Mouse (Mus musculus) limb, embryonic 13.5 days (tissue): ENCODE measurements around the gene Pcbd1. TPM values are rescaled to one million over a fixed set of nuclear protein-coding genes. Genes with fewer than 3 reads are reported as not detected.

Experiments
- ATAC-seq: fragments of 200-750 bp; cut with Nextera tagmentation; 2 replicates; pipeline ENCODE4 v1.8.0; 2017; ENCODE audit warnings: low read depth, moderate number of reproducible peaks, moderate TSS enrichment; ENCODE audit not compliant: low FRiP score
- H3K27ac ChIP-seq: fragments of 300-500 bp; sonication (generic); 2 replicates; pipeline ENCODE4 v1.5.1; 2015; ENCODE audit warnings: inconsistent platforms, mild to moderate bottlenecking, moderate library complexity
- H3K27me3 ChIP-seq: fragments of 300-500 bp; sonication (generic); 2 replicates; pipeline ENCODE4 v1.6.1; 2015; ENCODE audit warnings: mild to moderate bottlenecking, inconsistent platforms
- H3K36me3 ChIP-seq: fragments of 300-500 bp; sonication (generic); 2 replicates; pipeline ENCODE4 v1.6.1; 2015; ENCODE audit warnings: inconsistent platforms, mild to moderate bottlenecking, moderate library complexity
- H3K4me1 ChIP-seq: fragments of 300-500 bp; sonication (generic); 2 replicates; pipeline ENCODE4 v1.6.1; 2015; ENCODE audit warnings: inconsistent platforms
- H3K4me2 ChIP-seq: fragments of 300-500 bp; sonication (generic); replicated peaks from 2 replicates; pipeline ENCODE4 v1.6.1; 2015; ENCODE audit warnings: inconsistent platforms, mild to moderate bottlenecking, moderate library complexity
- H3K4me3 ChIP-seq: fragments of 300-500 bp; sonication (generic); 2 replicates; pipeline ENCODE4 v1.5.1; 2015; ENCODE audit warnings: moderate library complexity, mild to moderate bottlenecking, inconsistent platforms
- H3K9ac ChIP-seq: fragments of 300-500 bp; sonication (generic); 2 replicates; pipeline ENCODE4 v1.6.1; 2015; ENCODE audit warnings: mild to moderate bottlenecking, inconsistent platforms
- H3K9me3 ChIP-seq: fragments of 300-500 bp; sonication (generic); 2 replicates; pipeline ENCODE4 v1.6.1; 2016; ENCODE audit warnings: inconsistent platforms
- WGBS: fragments of 180-500 bp; shearing (Covaris S2); methylation state at CpG from one replicate; pipeline ENCODE4 v1.1.7; 2015; 5-methylcytosine and 5-hydroxymethylcytosine counted together
- polyA plus RNA-seq: library from polyadenylated mRNA; unstranded; fragments of >200 nt; fragmentation: Nextera tagmentation; extraction: Ambion mirVana; gene quantifications from 2 replicates; pipeline ENCODE4 v1.2.1, GENCODE M21; 2015

Pcbd1 gene
- polyA plus RNA-seq: 11.1 and 11.7 TPM in 2 replicates

- peak within 1 kb of the TSS; percentile 10; the same call in 1 of the 2 replicates for H3K27ac ChIP-seq
Measured at GRCm38 (mm10) chr10:61089170-61090142, at the start of gene Pcbd1. Gene Pcbd1 (plus strand): TSS chr10:61089331.

GRCm38 (mm10) chr10:61039657-61040056 lies 49.5 kb upstream of the Pcbd1 start:
- 0 out of 2 replicates have a peak, but pooled peaks cover 5% of the 10 kb centered on the region for H3K4me1 ChIP-seq
- H3K4me3 ChIP-seq: no peak overlapping the region
- no peak overlapping the region for H3K27ac ChIP-seq
- 63% methylated on average over 12 of the region's 12 CpGs for WGBS
- no peaks in the 10 kb centered on the region; the same call in 1 of the 2 replicates for H3K27me3 ChIP-seq
- H3K36me3 ChIP-seq: no peaks in the 10 kb centered on the region
- H3K9me3 ChIP-seq: no peaks in the 10 kb centered on the region
- no peak for ATAC-seq
- no peak overlapping the region for H3K9ac ChIP-seq
- H3K4me2 ChIP-seq: no peak overlapping the region

More at GRCm38 (mm10) chr10:61089170-61090142, at the start of gene Pcbd1:
- peaks cover 22% of the 10 kb centered on the region for H3K4me1 ChIP-seq
- peak within 1 kb of the TSS; percentile 40 for H3K4me3 ChIP-seq
- no peaks in the 10 kb centered on the region for H3K9me3 ChIP-seq
- H3K27me3 ChIP-seq: no peaks in the 10 kb centered on the region
- H3K9ac ChIP-seq: peak within 1 kb of the TSS; percentile 74
- WGBS: 12% methylated on average over 31 of the region's 33 CpGs
- ATAC-seq: peak; percentile 41; the same call in 1 of the 2 replicates
- 0 out of 2 replicates have a peak, but pooled peaks cover 2% of the 10 kb centered on the region for H3K36me3 ChIP-seq
- H3K4me2 ChIP-seq: peak within 1 kb of the TSS; percentile 75

- Histone ChIP-seq H3K4me3 (no peak overlapping the region), H3K27ac (no peak overlapping the region), H3K9ac (no peak overlapping the region), H3K4me2 (no peak overlapping the region), H3K36me3 (no peaks in the 10 kb centered on the region), H3K4me1 (peaks cover 9% of the 10 kb centered on the region), H3K9me3 (no peaks in the 10 kb centered on the region), H3K27me3 (no peaks in the 10 kb centered on the region)
- 7% methylated on average over 8 of the region's 8 CpGs for WGBS
- ATAC-seq: peak; percentile 54
Measured at GRCm38 (mm10) chr10:61045081-61045480, 44.0 kb upstream of the Pcbd1 start.

GRCm38 (mm10) chr10:61051993-61052613 lies 37.0 kb upstream of the Pcbd1 start:
- Histone ChIP-seq H3K27me3 (peaks cover 10% of the 10 kb centered on the region; the same call in 1 of the 2 replicates), H3K36me3 (no peaks in the 10 kb centered on the region), H3K4me3 (no peak overlapping the region), H3K4me1 (no peaks in the 10 kb centered on the region), H3K9ac (no peak overlapping the region), H3K4me2 (no peak overlapping the region), H3K27ac (no peak overlapping the region), H3K9me3 (peaks cover 9% of the 10 kb centered on the region)
- 56% methylated on average over 14 of the region's 14 CpGs for WGBS
- ATAC-seq: no peak

GRCm38 (mm10) chr10:61056661-61057060 lies 32.5 kb upstream of the Pcbd1 start:
- Histone ChIP-seq H3K4me3 (no peak overlapping the region), H3K9ac (no peak overlapping the region), H3K27ac (no peak overlapping the region), H3K27me3 (peaks cover 9% of the 10 kb centered on the region; the same call in 1 of the 2 replicates), H3K9me3 (peaks cover 11% of the 10 kb centered on the region), H3K36me3 (no peaks in the 10 kb centered on the region), H3K4me2 (no peak overlapping the region), H3K4me1 (peaks cover 20% of the 10 kb centered on the region)
- no peak for ATAC-seq
- 94% methylated on average over 7 of the region's 7 CpGs for WGBS

- ATAC-seq: no peak
- no peak overlapping the region for H3K4me3 ChIP-seq
- WGBS: no CpG with 5 or more reads among the region's 1 CpGs
- H3K36me3 ChIP-seq: no peaks in the 10 kb centered on the region
- peaks cover 28% of the 10 kb centered on the region for H3K4me1 ChIP-seq
- H3K9ac ChIP-seq: no peak overlapping the region
- H3K27me3 ChIP-seq: no peaks in the 10 kb centered on the region
- peaks cover 11% of the 10 kb centered on the region for H3K9me3 ChIP-seq
- H3K4me2 ChIP-seq: no peak overlapping the region
- H3K27ac ChIP-seq: no peak overlapping the region
Measured at GRCm38 (mm10) chr10:61059101-61059500, 30.0 kb upstream of the Pcbd1 start.

GRCm38 (mm10) chr10:61059543-61060110 lies 29.5 kb upstream of the Pcbd1 start:
- no peaks in the 10 kb centered on the region for H3K36me3 ChIP-seq
- H3K9me3 ChIP-seq: peaks cover 11% of the 10 kb centered on the region
- 11% methylated on average over 6 of the region's 6 CpGs for WGBS
- no peak overlapping the region for H3K27ac ChIP-seq
- peak; percentile 33; the same call in 1 of the 2 replicates for ATAC-seq
- H3K9ac ChIP-seq: no peak overlapping the region
- no peak overlapping the region for H3K4me2 ChIP-seq
- peaks cover 31% of the 10 kb centered on the region for H3K4me1 ChIP-seq
- no peak overlapping the region for H3K4me3 ChIP-seq
- H3K27me3 ChIP-seq: no peaks in the 10 kb centered on the region

GRCm38 (mm10) chr10:61063271-61063864 lies 25.8 kb upstream of the Pcbd1 start:
- Histone ChIP-seq H3K27ac (no peak overlapping the region), H3K4me1 (peaks cover 45% of the 10 kb centered on the region), H3K36me3 (no peaks in the 10 kb centered on the region), H3K4me3 (no peak overlapping the region), H3K9ac (no peak overlapping the region), H3K27me3 (no peaks in the 10 kb centered on the region), H3K9me3 (no peaks in the 10 kb centered on the region), H3K4me2 (no peak overlapping the region)
- WGBS: 44% methylated on average over 10 of the region's 10 CpGs
- no peak for ATAC-seq

- H3K27me3 ChIP-seq: no peaks in the 10 kb centered on the region
- no peak for ATAC-seq
- WGBS: 15% methylated on average over 8 of the region's 8 CpGs
- H3K4me3 ChIP-seq: no peak overlapping the region
- H3K4me2 ChIP-seq: no peak overlapping the region
- H3K4me1 ChIP-seq: peaks cover 49% of the 10 kb centered on the region
- no peak overlapping the region for H3K27ac ChIP-seq
- H3K9me3 ChIP-seq: no peaks in the 10 kb centered on the region
- no peak overlapping the region for H3K9ac ChIP-seq
- H3K36me3 ChIP-seq: no peaks in the 10 kb centered on the region
Measured at GRCm38 (mm10) chr10:61064635-61065034, 24.5 kb upstream of the Pcbd1 start.

- WGBS: 56% methylated on average over 13 of the region's 13 CpGs
- peaks cover 41% of the 10 kb centered on the region for H3K4me1 ChIP-seq
Measured at GRCm38 (mm10) chr10:61065287-61066005, 23.7 kb upstream of the Pcbd1 start.

More at GRCm38 (mm10) chr10:61065287-61066005, 23.7 kb upstream of the Pcbd1 start:
- no peak for ATAC-seq
- Histone ChIP-seq H3K9me3 (no peaks in the 10 kb centered on the region), H3K36me3 (no peaks in the 10 kb centered on the region), H3K9ac (no peak overlapping the region), H3K27me3 (no peaks in the 10 kb centered on the region), H3K4me3 (no peak overlapping the region), H3K4me2 (no peak overlapping the region), H3K27ac (no peak overlapping the region)
